Mouse (Mus musculus) lung, embryonic 15.5 days (tissue): ENCODE data around the gene Myzap. TPM values are rescaled to one million over a fixed set of nuclear protein-coding genes. Genes with fewer than 3 reads are reported as not detected.

Experiments used
- ATAC-seq: fragments of 200-750 bp; cut with Nextera tagmentation; 2 replicates; pipeline ENCODE4 v1.8.0; 2017; ENCODE audit warnings: moderate number of reproducible peaks, borderline replicate concordance; ENCODE audit not compliant: low FRiP score, low TSS enrichment; ENCODE audit errors: extremely low read depth
- H3K27ac ChIP-seq: fragments of 300-500 bp; sonication (generic); 2 replicates; pipeline ENCODE4 v1.5.1; 2015; ENCODE audit warnings: moderate library complexity, mild to moderate bottlenecking, inconsistent platforms
- H3K27me3 ChIP-seq: fragments of 300-500 bp; sonication (generic); 2 replicates; pipeline ENCODE4 v1.6.1; 2015; ENCODE audit warnings: inconsistent platforms
- H3K36me3 ChIP-seq: fragments of 300-500 bp; sonication (generic); 2 replicates; pipeline ENCODE4 v1.6.1; 2015; ENCODE audit warnings: inconsistent platforms
- H3K4me1 ChIP-seq: fragments of 300-500 bp; sonication (generic); 2 replicates; pipeline ENCODE4 v1.6.1; 2015; ENCODE audit warnings: inconsistent platforms
- H3K4me2 ChIP-seq: fragments of 300-500 bp; sonication (generic); 2 replicates; pipeline ENCODE4 v1.6.1; 2015; ENCODE audit warnings: inconsistent platforms, mild to moderate bottlenecking, moderate library complexity
- H3K4me3 ChIP-seq: fragments of 300-500 bp; sonication (generic); 2 replicates; pipeline ENCODE4 v1.5.1; 2015; ENCODE audit warnings: mild to moderate bottlenecking, inconsistent platforms
- H3K9ac ChIP-seq: fragments of 300-500 bp; sonication (generic); 2 replicates; pipeline ENCODE4 v1.6.1; 2015; ENCODE audit warnings: inconsistent platforms
- H3K9me3 ChIP-seq: fragments of 300-500 bp; sonication (generic); 2 replicates; pipeline ENCODE4 v1.6.1; 2016; ENCODE audit warnings: inconsistent platforms
- WGBS: fragments of 180-500 bp; shearing (Covaris S2); methylation state at CpG from one replicate; pipeline ENCODE4 v1.1.7; 2015; 5-methylcytosine and 5-hydroxymethylcytosine counted together
- polyA plus RNA-seq: library from polyadenylated mRNA; unstranded; fragments of >200 nt; fragmentation: Nextera tagmentation; extraction: Ambion mirVana; gene quantifications from 2 replicates; pipeline ENCODE4 v1.2.1, GENCODE M21; 2015

Gene Myzap
- polyA plus RNA-seq, 1 experiment from 2014 or later = 56.7 TPM

- Histone ChIP-seq H3K4me1 (peaks cover 28% of the 10 kb centered on the region), H3K27me3 (no peaks in the 10 kb centered on the region), H3K4me2 (no peak overlapping the region), H3K36me3 (no peaks in the 10 kb centered on the region), H3K9me3 (no peaks in the 10 kb centered on the region), H3K27ac (no peak overlapping the region), H3K4me3 (no peak overlapping the region), H3K9ac (no peak overlapping the region)
- WGBS = 64% methylated on average over 7 of the region's 7 CpGs
- ATAC-seq = no peak
Observed at GRCm38 (mm10) chr9:71570170-71570569, 22.0 kb downstream of the Myzap start.

GRCm38 (mm10) chr9:71568323-71568942 lies 23.7 kb downstream of the Myzap start:
- H3K4me3 ChIP-seq = no peak overlapping the region
- no peaks in the 10 kb centered on the region for H3K9me3 ChIP-seq
- H3K27me3 ChIP-seq = no peaks in the 10 kb centered on the region
- H3K27ac ChIP-seq = peak overlapping the region; percentile 44; the same call in 1 of the 2 replicates
- 41% methylated on average over 5 of the region's 5 CpGs for WGBS
- no peak overlapping the region for H3K4me2 ChIP-seq
- H3K9ac ChIP-seq = no peak overlapping the region
- H3K36me3 ChIP-seq = no peaks in the 10 kb centered on the region
- peaks cover 28% of the 10 kb centered on the region for H3K4me1 ChIP-seq
- no peak for ATAC-seq

GRCm38 (mm10) chr9:71567391-71567790 lies 24.8 kb downstream of the Myzap start:
- 35% methylated on average over 3 of the region's 3 CpGs for WGBS
- no peaks in the 10 kb centered on the region for H3K27me3 ChIP-seq
- H3K9me3 ChIP-seq = no peaks in the 10 kb centered on the region
- ATAC-seq = no peak
- peaks cover 28% of the 10 kb centered on the region for H3K4me1 ChIP-seq
- H3K4me2 ChIP-seq = no peak overlapping the region
- H3K9ac ChIP-seq = no peak overlapping the region
- no peaks in the 10 kb centered on the region for H3K36me3 ChIP-seq
- no peak overlapping the region for H3K27ac ChIP-seq
- H3K4me3 ChIP-seq = no peak overlapping the region

GRCm38 (mm10) chr9:71566763-71567162 lies 25.4 kb downstream of the Myzap start:
- H3K4me1 ChIP-seq = peaks cover 28% of the 10 kb centered on the region
- H3K27ac ChIP-seq = no peak overlapping the region
- no peak overlapping the region for H3K4me2 ChIP-seq
- H3K4me3 ChIP-seq = no peak overlapping the region
- no peaks in the 10 kb centered on the region for H3K36me3 ChIP-seq
- no peak overlapping the region for H3K9ac ChIP-seq
- ATAC-seq = no peak
- no peaks in the 10 kb centered on the region for H3K9me3 ChIP-seq
- no peaks in the 10 kb centered on the region for H3K27me3 ChIP-seq
- WGBS = 25% methylated on average over 4 of the region's 4 CpGs

GRCm38 (mm10) chr9:71557737-71558136 lies 34.4 kb downstream of the Myzap start:
- peaks cover 7% of the 10 kb centered on the region; the same call in 1 of the 2 replicates for H3K36me3 ChIP-seq
- ATAC-seq = 0 out of 2 replicates have a peak, but pooled peaks have one; percentile 31

GRCm38 (mm10) chr9:71554001-71554400 lies 38.2 kb downstream of the Myzap start:
- H3K27me3 ChIP-seq = no peaks in the 10 kb centered on the region
- no peak overlapping the region for H3K9ac ChIP-seq
- 93% methylated on average over 3 of the region's 3 CpGs for WGBS
- ATAC-seq = no peak
- H3K4me1 ChIP-seq = peaks cover 4% of the 10 kb centered on the region; the same call in 1 of the 2 replicates
- peaks cover 10% of the 10 kb centered on the region for H3K36me3 ChIP-seq
- H3K4me2 ChIP-seq = no peak overlapping the region
- H3K9me3 ChIP-seq = no peaks in the 10 kb centered on the region
- no peak overlapping the region for H3K27ac ChIP-seq
- H3K4me3 ChIP-seq = no peak overlapping the region

More at GRCm38 (mm10) chr9:71557737-71558136, 34.4 kb downstream of the Myzap start:
- H3K4me1 ChIP-seq = peaks cover 4% of the 10 kb centered on the region; the same call in 1 of the 2 replicates
- no peak overlapping the region for H3K9ac ChIP-seq
- no peak overlapping the region for H3K4me2 ChIP-seq
- no peak overlapping the region for H3K27ac ChIP-seq
- 22% methylated on average over 2 of the region's 2 CpGs for WGBS
- no peaks in the 10 kb centered on the region for H3K27me3 ChIP-seq
- no peaks in the 10 kb centered on the region for H3K9me3 ChIP-seq
- H3K4me3 ChIP-seq = no peak overlapping the region

GRCm38 (mm10) chr9:71550176-71550575 lies 42.0 kb downstream of the Myzap start:
- no peak overlapping the region for H3K4me2 ChIP-seq
- no peak for ATAC-seq
- no peak overlapping the region for H3K9ac ChIP-seq
- H3K27ac ChIP-seq = no peak overlapping the region
- no peaks in the 10 kb centered on the region for H3K9me3 ChIP-seq
- no peaks in the 10 kb centered on the region for H3K4me1 ChIP-seq
- no peak overlapping the region for H3K4me3 ChIP-seq
- H3K36me3 ChIP-seq = peaks cover 7% of the 10 kb centered on the region; the same call in 1 of the 2 replicates
- H3K27me3 ChIP-seq = no peaks in the 10 kb centered on the region
- 85% methylated on average over 8 of the region's 8 CpGs for WGBS

- no peak for ATAC-seq
- Histone ChIP-seq H3K36me3 (peaks cover 3% of the 10 kb centered on the region; the same call in 1 of the 2 replicates), H3K9ac (no peak overlapping the region), H3K4me2 (no peak overlapping the region), H3K27ac (no peak overlapping the region), H3K27me3 (no peaks in the 10 kb centered on the region), H3K4me1 (peaks cover 9% of the 10 kb centered on the region), H3K4me3 (no peak overlapping the region), H3K9me3 (no peaks in the 10 kb centered on the region)
- 78% methylated on average over 10 of the region's 10 CpGs for WGBS
Observed at GRCm38 (mm10) chr9:71547704-71548275, 44.4 kb downstream of the Myzap start.

- no peak for ATAC-seq
- H3K4me1 ChIP-seq = peaks cover 9% of the 10 kb centered on the region
- H3K27me3 ChIP-seq = no peaks in the 10 kb centered on the region
- no peaks in the 10 kb centered on the region for H3K36me3 ChIP-seq
- H3K27ac ChIP-seq = no peak overlapping the region
- 72% methylated on average over 5 of the region's 5 CpGs for WGBS
- H3K4me3 ChIP-seq = no peak overlapping the region
- H3K4me2 ChIP-seq = no peak overlapping the region
- no peak overlapping the region for H3K9ac ChIP-seq
- no peaks in the 10 kb centered on the region for H3K9me3 ChIP-seq
Observed at GRCm38 (mm10) chr9:71544831-71545230, 47.3 kb downstream of the Myzap start.

- Histone ChIP-seq H3K9me3 (no peaks in the 10 kb centered on the region), H3K27me3 (no peaks in the 10 kb centered on the region), H3K9ac (no peak overlapping the region), H3K36me3 (no peaks in the 10 kb centered on the region), H3K4me3 (no peak overlapping the region), H3K4me2 (peak overlapping the region; percentile 35), H3K27ac (peak overlapping the region; percentile 80), H3K4me1 (peaks cover 9% of the 10 kb centered on the region)
- ATAC-seq = peak; percentile 70
- WGBS = 18% methylated on average over 19 of the region's 19 CpGs
Observed at GRCm38 (mm10) chr9:71543443-71544222, 48.5 kb downstream of the Myzap start.

- no peak overlapping the region for H3K4me3 ChIP-seq
- no peak overlapping the region for H3K4me2 ChIP-seq
- H3K9ac ChIP-seq = no peak overlapping the region
- no peaks in the 10 kb centered on the region for H3K36me3 ChIP-seq
- peaks cover 9% of the 10 kb centered on the region for H3K4me1 ChIP-seq
- WGBS = 46% methylated on average over 5 of the region's 5 CpGs
- peak; percentile 75; the same call in 1 of the 2 replicates for ATAC-seq
- H3K9me3 ChIP-seq = no peaks in the 10 kb centered on the region
- H3K27ac ChIP-seq = peak overlapping the region; percentile 43; the same call in 1 of the 2 replicates
- no peaks in the 10 kb centered on the region for H3K27me3 ChIP-seq
Observed at GRCm38 (mm10) chr9:71542292-71542691, 49.9 kb downstream of the Myzap start.

- no peaks in the 10 kb centered on the region for H3K36me3 ChIP-seq
- H3K27ac ChIP-seq = no peak overlapping the region
- peaks cover 9% of the 10 kb centered on the region for H3K4me1 ChIP-seq
- H3K4me3 ChIP-seq = no peak overlapping the region
- no peak for ATAC-seq
- H3K9ac ChIP-seq = no peak overlapping the region
- no peaks in the 10 kb centered on the region for H3K9me3 ChIP-seq
- no peak overlapping the region for H3K4me2 ChIP-seq
- no peaks in the 10 kb centered on the region for H3K27me3 ChIP-seq
- 56% methylated on average over 3 of the region's 3 CpGs for WGBS
Observed at GRCm38 (mm10) chr9:71540739-71541138, 51.4 kb downstream of the Myzap start.
